Mouse (Mus musculus): ENCODE measurements around the gene Tbxa2r. TPM values are rescaled to one million over a fixed set of nuclear protein-coding genes. Genes with fewer than 3 reads are reported as not detected.

Tbxa2r gene
- total RNA-seq, 2 experiments from 2014 or later, result 1.6 to 2.0 TPM

DNA sequence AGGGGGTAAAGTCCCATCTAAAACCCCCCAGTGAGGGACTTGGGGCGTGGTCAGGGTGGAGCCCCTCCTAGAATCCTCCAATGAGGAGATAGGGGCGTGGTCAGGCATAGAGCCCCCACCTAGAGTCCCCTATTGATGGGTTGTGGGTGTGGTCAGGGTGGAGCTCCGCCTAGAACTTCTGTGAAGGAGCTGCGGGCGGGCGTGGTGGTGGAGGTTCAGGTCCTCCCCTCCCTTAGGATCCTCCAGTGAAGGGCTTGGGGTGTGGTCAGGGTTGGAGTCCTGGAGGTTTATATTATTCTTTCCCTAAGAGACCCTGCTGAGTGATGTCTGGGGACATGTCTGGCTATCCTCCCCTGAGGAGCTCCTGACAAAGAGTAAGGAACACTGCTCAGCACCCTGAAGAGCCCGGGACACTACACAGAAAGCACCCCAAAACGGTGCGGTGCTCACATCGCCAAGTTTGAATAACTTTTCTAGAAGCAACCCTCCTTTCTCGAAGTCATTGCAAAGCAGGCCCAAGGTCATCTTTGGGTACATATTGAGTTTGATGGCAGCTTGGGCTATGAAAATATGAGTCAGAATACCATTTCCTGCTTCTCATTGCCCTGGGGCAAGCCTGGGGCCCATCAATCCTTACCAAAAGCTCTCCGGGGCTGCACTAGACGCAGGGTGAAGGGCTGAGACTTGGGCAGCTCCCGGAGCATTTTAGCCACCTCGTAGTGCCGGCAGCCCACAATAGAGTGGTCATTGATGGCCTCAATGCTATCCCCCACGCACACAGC, 12.2 kb downstream of the Tbxa2r start:
- intact Hi-C loops (cut with DNase I), result loop anchor here (10.0 kb wide), 1 partner anchor 146 kb away; no protein-coding TSS in a partner anchor
- DNase-seq, result no peak

DNA sequence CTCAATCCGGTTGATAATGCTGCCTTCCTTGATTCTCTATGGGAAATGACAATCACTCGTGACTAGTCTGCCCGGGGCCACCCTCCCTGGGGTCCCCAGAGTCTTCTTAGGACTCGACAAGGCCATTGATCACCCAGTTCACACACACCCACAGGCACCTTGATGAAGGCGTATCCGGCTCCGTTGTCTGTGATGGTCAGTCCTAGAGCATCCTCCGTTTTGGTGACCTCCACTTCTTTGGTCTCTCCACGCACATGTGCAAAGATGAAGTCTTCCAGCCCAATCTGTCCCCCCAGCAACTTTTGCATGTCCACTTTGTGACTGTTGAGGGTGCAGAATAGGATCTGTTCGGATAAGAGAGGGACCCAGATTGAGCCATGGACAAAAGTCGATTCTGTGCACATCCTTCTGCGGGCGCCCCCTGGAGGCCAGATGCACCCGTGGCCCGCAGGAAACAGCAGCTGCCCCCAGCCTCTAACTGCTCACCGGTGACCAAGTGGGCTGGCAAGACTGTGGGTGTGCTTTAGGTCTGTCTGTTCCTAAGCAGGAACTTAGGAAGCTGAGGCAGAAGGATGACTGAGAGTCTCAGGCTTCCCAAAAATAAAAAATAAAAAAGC, 12.9 kb downstream of the Tbxa2r start:
- peak; percentile 76 for DNase-seq
- intact Hi-C loops (cut with DNase I), result loop anchor here (10.0 kb wide), 1 partner anchor 147 kb away; no protein-coding TSS in a partner anchor

DNA sequence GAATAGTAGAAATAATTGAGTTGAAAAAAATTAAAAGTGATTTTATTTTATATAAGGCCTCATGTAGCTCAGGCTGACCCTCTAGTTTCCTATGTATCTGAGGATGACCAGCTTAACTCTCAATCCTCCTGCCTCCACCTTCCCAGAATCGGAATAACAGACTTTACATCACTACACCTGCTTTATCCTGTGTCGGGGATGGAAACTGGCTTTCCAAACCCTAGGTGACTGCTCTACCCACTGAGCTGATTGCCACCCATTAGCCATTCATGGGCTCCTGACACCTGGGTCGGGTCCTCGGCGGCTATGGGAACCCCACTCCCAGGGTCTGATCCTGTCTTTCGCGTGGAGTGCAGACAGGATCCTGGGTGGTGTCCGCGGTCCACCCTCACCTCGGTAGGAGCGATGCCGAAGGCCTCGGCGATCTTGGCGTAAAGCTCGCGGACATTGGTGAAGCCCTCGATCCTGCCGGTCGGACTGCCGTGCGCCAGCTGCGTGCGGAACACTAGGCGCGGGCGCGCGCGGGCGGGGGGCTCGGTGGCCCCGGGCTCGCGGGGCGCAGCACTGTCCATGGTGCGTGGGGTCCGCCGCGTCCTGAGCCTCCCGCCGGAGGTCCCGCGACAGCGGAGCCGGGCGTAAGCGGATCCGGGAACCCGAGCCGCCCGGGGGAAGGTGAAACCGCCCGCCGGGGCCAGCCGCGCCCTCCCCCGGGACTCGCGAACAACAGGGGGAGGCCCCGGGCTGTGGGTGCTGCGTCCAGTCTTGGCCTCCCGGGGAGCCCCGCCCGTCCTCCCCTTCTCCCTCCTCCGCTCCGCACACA, 14.4 kb downstream of the Tbxa2r start, which contains the start of gene Gipc3:
Gene Gipc3 (minus strand): TSS at position 581 of the 820 bp plus-strand sequence.
- intact Hi-C loops (cut with DNase I), result loop anchor here (10.0 kb wide), 1 partner anchor 148 kb away; no protein-coding TSS in a partner anchor

DNA sequence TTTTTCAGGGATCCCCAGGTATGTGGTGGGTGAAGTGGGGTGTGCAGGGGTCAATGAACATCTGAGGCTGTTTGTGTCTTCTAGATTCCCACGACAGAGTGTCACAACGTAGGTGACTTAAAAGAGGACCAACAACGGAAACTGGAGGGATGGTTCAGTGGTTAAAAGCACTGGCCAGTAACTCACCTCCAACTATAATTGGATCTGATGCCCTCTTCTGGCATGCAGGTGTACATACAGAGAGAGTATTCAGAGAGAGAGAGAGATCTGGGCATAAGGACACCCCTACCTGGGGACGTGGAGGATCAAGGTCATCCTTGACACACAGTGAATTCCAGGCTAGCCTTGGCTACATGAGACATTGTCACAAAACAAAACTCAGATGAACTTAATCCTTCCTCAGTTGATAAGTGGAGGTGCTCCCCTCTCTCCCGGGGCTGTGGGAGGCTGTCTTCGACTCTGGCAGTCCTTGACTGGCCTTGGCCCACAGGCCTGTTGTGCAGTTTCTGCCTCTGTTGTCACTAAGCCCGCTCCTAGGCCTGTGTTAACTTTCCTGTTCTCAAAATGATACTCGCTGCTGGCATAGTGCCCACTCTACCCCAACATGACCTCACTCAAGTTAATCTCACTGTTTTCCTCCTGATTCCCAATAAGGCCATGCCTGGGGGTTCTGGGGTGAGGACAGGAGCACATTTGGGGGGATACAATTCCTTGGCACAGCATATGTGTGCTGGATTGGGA, 16.1 kb downstream of the Tbxa2r start:
- no peak for DNase-seq
- intact Hi-C loops (cut with DNase I), result loop anchor here (10.0 kb wide), 1 partner anchor 150 kb away; no protein-coding TSS in a partner anchor

More for the DNA sequence above, 14.4 kb downstream of the Tbxa2r start, which contains the start of gene Gipc3:
- DNase-seq, result no peak

DNA sequence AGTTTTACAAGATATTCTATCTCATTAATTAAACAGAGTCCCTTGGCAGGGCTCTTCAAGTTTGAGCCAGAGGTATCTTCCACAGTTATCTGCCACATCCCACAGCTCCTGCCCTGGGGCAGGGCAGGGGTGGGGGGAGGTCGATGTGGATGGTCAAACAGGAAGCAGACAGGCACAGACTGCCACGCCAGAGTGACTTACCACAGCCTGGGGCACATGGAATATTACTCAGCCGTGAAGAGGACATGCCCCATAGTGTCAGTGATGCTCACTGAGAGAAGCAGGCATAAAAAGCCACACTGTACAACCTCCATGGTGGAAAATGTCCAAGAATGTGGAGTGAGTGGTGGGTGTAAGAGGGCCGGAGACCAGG, 16.6 kb downstream of the Tbxa2r start:
- no peak for DNase-seq
- intact Hi-C loops (cut with DNase I), result loop anchor here (10.0 kb wide), 1 partner anchor 150 kb away; no protein-coding TSS in a partner anchor

DNA sequence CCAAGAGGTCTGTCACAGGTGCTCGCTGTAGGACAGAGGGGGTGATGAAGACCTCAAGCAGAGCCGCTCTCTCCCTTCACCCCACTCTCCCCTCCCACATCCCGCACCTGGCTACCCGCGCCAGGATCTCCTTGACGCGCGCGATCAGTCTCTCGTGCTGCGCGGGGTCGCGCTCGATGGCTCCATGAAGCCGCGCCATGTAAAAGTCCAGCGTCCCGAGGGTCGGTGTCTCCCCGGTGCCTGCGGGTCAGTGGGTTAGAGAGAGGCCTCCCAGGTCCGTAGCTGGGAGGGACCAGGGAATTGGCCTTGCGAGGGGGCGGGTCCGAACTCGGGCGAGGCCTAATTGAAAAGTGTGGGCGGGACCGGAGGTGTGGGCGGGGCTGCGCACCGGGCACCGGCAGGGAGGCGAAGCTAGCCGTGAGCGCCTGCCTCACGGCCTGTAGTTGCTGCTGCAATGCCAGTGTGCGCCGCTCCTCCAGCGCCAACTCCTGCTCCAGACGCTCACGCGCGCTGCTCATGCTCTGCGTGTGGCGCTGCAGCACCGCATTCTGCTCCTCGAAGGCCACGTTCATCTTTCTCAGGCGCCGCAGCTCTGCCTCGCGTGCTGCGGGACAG, 18.0 kb downstream of the Tbxa2r start:
- intact Hi-C loops (cut with DNase I), result loop anchor here (10.0 kb wide), 1 partner anchor 152 kb away; no protein-coding TSS in a partner anchor
- DNase-seq, result peak; percentile 53

DNA sequence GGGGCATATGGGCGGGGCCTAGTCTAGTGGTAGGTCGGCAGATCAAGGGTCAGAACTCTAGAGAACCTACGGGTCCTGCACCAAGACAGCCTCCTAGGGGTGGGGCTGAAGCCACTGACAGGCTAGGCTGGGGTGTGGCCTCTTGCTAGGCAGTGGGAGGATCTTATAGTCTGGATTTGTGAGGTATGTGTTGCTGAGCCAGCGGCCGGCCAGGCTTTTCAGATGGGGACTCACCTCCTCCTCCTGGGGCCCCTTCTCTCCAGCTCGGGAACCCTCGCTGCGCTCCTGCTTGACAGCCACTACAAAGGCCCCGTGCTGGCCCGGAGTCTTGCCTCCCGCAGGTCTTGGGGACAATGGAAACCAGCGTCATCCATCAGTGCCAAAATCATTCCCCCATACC, 20.6 kb downstream of the Tbxa2r start:
- DNase-seq, result no peak
- intact Hi-C loops (cut with DNase I), result loop anchor here (10.0 kb wide), 1 partner anchor 154 kb away; no protein-coding TSS in a partner anchor

DNA sequence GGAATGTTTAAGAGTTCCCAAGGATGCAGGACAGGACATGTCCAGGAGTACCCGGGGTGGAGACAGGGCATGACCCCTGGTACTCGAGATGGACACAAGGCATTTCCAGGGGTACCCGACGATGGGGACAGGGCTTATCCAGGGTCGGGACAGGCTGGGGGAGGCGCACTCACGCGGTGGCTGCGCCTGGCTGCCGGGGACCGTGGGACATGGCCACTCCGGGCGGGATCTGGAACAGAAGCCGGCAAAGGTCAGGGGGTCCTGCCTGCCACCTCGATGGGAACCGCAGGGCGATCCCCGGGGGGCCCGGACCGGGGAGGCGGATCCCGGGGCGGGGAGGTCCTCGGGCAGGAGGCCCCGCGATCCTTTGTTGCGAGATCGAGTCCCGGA, 21.4 kb downstream of the Tbxa2r start:
- intact Hi-C loops (cut with DNase I), result loop anchor here (5.0 to 10.0 kb wide), 2 partner anchors 63 to 155 kb away; no protein-coding TSS in a partner anchor
- DNase-seq, result no peak

DNA sequence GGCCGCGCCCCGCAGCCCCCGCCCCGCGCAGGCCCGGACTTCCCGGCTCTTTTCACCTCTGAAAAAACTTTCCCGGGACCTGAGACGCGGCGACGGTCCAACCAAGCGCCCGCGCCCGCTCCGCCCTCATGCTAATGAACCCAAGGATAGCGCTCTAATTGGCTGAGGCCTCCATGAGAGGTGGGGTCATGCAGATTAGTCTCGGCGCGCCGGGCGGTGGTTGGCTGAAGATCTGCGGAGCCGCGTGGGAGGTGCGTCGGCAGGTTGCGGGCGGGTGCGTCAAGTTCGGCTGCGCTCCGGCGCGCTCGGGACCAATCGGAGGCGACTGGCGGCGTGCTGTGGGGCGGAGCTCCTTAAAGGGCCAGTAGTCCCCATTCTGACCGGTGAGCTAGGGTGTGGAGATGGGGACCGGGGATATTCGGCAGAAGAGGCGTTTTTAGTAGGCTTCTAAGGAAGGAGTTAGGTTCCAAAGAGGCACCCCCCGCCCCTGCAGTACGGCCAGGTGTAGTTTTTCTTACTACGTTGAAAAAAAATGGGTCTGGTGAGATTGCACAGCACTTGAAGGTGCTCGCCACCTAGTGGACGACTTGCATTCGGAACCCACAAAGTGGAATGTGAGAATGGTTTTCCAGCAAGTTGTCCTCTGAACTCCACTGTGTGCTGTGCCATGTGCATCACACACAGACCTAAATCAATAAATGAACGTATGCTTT, 22.0 kb downstream of the Tbxa2r start, which contains the start of gene Hmg20b:
Gene Hmg20b (minus strand): TSS at position 130 of the 713 bp plus-strand sequence.
- intact Hi-C loops (cut with DNase I), result loop anchor here (5.0 kb wide), 1 partner anchor 63 kb away; no protein-coding TSS in a partner anchor
- DNase-seq, result peak; percentile 100

DNA sequence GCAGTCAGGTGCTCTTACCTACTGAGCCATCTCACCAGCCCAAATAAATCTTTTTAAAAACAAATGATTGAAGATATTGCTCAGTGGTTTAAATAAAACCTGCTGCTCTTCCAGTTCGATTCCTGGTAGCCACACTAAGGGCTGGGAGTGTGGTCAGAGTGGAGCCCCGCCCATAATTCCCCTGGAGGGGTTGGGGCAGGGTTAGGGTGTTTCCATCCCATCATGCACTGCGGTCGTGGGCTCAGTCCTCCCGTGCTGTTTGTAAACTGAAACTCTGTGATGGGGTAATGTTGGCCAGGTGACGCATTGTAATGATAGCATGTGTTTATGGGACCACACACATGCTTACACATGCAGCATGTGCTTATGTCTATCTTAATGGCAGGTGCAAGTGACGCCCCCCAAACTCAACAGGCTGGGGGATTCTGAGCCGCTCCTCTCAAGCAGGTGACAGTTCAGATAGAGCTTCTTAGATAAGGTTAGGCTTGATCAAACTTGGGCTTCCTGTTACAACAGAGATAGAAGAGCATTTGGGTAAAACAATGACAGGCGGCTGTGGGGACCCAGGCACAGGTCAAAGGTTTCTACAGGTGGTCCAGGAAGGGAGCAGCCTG, 23.3 kb downstream of the Tbxa2r start:
- intact Hi-C loops (cut with DNase I), result loop anchor here (5.0 kb wide), 1 partner anchor 64 kb away; no protein-coding TSS in a partner anchor

DNA sequence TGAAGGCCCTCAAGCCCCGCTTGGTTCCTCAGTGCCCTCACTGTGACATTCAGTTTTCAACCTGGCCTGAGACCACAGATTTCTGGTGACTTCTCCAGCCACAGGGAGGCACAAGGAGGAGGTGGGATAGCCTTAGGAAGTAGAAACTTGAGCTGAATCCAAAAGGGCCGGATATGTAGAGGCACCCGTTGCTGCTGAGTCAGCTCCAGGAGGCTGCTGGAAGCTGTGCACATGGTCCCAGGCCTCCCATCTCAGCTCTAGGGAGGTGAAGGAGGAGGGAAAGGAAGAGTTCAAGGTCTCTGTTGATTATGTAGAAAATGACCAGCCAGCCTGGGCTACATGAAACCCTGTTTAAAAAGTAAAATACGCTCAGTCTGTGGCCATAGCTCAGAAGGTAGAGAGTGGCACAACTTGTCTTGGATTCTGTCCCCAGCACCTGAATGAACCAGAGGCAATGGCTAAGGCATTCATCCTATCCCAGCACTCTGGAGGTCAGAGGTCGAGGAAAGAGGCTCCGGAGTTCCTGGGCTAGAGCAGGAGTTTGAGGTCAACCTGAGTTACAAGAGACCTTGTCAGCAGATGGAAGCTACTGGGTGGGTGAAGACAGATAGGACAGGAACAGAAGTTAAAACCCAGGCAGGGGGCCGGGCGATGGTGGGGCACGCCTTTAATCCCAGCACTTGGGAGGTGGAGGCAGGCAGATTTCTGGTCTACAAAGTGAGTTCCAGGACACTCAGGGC, 26.4 kb downstream of the Tbxa2r start:
- DNase-seq, result no peak
- intact Hi-C loops (cut with DNase I), result loop anchor here (5.0 kb wide), 1 partner anchor 68 kb away; no protein-coding TSS in a partner anchor

More for the DNA sequence above, 23.3 kb downstream of the Tbxa2r start:
- DNase-seq, result no peak

DNA sequence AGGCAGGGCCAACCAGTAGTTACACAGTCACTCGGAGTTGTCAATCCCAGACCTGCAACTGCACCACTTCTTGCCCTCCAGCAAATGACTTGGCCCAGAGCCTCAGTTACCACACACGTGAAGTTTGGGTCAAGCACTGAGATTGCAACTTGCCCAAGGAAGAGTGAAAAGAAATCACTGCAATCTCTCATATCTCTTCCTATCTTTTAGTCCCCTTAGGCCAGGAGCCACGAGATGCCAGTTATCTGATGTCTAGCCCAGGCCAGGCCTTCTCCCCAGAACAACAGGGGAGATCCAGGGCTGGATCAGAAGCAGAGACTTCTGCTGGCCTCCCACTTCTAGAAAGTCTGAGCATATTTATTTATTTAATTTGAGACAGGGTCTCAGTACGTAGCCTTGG, 27.0 kb downstream of the Tbxa2r start:
- no peak for DNase-seq
- intact Hi-C loops (cut with DNase I), result no loop called here

DNA sequence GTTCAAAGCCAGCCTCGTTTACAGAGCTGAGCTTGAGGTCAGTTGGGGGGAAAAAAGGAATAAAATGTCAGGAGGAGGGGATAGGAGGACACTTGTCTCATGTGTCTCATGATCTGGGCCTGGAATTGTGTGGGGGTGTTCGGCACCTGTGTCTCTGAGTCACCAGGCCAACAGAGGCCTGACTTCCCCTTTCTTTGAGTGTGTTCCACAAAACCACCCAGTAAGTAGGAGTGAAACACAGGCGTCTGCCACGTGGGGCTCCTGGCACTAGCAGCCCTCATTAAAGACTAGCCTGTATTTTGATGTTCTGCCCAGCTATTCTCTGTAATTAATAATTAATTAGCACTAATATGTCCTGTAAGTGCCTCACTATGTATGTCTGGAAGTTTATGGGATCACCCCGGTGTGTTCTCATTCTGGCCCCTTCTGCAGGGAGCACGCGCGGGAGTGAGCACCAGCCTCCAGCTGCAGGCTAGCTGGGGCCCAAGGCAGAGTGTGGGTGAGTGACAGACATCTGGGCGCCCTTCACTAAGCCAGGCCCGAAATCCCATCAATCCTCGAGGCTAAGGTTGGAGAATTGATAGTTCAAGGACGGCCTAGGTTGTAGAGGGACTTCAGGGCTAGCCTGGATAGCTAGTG, 27.9 kb downstream of the Tbxa2r start:
- intact Hi-C loops (cut with DNase I), result no loop called here
- no peak for DNase-seq

DNA sequence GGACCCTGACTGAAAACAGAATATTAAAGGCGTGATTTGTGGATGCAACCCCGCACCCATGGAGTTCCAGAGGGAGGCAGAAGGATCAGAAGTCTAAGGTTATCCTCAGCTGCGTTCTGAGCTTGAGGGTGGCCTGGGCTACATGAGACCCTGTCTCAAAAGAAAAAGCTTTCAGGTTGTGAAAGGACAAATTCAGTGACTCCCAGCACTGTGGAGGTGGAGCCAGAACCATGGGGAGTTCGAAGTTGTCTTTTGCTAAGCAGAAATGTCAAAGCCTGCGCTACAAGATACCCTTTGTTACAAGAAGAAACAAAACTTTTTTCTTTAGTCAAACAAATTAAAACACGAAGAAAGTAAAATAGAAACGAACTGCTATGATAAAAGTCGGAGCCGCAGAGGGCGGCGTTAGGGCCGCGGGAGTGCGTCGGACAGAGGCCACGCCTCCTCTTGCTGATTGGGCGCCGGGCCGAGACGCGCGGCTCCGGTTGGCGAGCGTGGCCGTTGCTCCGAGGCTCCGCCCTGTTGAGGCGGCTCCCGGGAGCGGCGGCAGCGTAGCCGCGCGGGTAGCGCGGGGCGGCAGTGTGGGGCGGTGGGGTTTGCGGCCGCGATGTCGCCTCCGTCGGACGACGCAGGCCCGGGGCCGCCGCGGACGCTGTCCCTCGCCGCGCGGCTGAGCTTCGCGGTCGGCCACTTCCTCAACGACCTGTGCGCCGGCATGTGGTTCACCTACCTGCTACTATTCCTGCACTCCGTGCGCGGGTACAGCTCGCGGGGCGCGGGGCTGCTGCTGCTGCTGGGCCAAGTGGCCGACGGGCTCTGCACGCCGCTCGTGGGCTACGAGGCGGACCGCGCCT, 28.7 kb downstream of the Tbxa2r start, which contains the start of gene Mfsd12:
Gene Mfsd12 (plus strand): TSS at position 501 of the 854 bp plus-strand sequence.
- DNase-seq, result peak; percentile 94
- intact Hi-C loops (cut with DNase I), result no loop called here

DNA sequence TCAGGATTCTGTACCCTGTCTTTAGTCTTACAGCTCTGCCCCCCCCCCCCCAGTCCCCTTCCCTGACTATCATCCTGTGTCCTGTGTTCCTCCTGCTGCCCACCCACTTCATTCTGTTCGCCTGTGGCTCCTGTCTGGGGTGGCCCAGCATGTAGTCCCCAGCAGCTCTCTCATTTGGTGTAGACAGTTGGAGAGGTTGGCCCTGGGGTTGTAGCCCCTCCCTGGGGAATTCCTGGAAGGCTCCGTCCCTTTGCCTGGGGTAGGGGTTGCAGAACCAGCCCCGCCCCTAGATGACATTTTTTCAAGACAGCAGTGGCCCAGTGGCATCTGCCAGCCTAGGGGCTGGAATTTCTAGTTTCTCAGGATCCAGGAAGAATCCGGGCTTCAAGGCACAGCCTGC, 29.7 kb downstream of the Tbxa2r start:
- DNase-seq, result no peak
- intact Hi-C loops (cut with DNase I), result no loop called here

DNA sequence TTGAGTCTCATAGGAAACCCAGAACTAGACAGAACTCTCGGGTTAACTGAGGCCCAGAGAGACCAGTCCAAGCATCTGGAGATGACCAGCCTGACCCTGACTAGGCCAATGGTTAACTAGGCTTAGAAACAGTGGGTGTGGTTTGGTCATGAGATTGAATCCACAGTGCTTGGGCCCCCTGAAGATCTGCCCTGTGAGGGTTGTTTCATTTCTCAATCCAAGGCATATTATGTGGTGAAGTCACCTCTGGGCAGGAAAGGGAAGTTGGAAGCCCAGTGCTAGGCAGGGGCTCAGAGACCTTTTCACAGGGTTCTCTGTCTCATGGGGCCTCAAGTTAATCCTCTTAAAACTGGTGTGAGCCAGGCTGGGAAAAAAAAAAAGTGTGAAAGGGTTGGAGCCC, 30.3 kb downstream of the Tbxa2r start:
- DNase-seq, result no peak
- intact Hi-C loops (cut with DNase I), result no loop called here
